Mouse (Mus musculus): ENCODE data around the gene Ahdc1. TPM values are rescaled to one million over a fixed set of nuclear protein-coding genes. Genes with fewer than 3 reads are reported as not detected.
A peak's percentile ranks its signal among the peaks of the same experiment; 100 is the strongest.
"Not testable (repeated sequence)": the region's sequence is repeated elsewhere in the genome, so short reads cannot be mapped to it uniquely, and the experiment has no call there.

Ahdc1 gene
- total RNA-seq, 2 experiments from 2014 or later, result 37.1 to 56.1 TPM

DNA sequence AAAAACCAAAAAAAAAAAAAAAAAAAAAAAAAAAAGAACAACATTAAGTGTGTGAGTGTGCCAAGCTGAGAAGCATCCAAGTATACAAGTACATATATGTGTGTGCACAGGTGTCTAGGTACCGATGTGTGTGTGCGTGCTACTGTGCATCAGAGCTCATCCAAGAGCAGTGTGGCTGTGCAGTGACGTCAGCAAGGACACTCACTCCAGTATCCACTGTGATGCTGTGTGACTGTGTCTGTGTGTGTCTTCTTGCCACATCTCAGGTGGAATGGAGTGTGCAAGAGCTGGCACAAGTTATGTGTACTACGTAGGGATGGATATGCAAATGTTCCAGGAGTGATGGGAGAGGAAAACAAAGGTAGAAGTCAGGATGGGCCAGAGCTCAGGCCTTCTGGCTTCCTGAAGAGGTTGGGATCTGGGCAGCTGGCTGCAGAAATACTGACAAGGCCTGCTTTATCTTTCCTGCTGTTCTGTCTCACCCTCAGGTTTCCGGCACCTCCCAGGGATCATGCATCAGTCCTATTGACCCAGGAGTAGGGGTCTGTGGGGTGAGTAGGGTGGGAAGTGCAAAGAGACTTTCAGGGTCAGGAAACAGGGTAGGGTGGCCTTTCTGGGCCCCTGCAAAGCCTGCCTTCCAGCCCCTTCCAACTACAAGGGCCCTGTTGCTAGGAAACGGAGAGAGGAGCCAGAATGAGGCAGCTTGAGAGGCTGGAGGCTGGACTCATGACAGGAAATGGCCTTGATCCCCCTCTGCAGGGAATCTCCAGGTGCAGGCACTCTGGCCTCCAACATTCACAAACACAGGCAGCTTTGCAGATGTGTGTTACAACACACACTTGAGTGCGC is 27.2 kb upstream of the Ahdc1 start:
- intact Hi-C loops (cut with DNase I; ENCODE audit: low total_unique reads), result no loop called here
- no peak for DNase-seq

- DNase-seq, result no peak
- intact Hi-C loops (cut with DNase I; ENCODE audit: low total_unique reads), result no loop called here
Observed at GRCm38 (mm10) chr4:132988581-132989355, 22.3 kb upstream of the Ahdc1 start.

DNA sequence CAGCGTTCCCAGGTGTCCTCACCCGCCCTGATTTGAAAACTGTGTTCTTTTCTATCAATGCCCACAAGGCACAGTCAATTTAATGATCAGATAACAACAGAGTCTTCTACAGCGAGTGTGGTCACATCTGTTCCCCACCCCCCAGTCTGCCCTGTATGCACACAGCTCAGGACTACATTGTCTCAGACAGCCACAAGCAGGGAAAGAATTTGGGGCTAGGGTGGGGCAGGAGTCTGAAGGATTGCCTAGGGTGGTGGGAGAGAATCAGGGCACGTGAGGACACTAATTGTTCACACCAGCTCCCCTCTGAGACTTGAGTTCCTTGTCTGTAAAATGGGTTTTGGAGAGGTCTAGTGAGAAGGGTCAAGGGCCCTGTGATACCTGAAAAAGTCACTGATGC is 17.5 kb upstream of the Ahdc1 start:
- DNase-seq, result no peak
- intact Hi-C loops (cut with DNase I; ENCODE audit: low total_unique reads), result no loop called here

GRCm38 (mm10) chr4:132997469-132998237 is 13.4 kb upstream of the Ahdc1 start:
- no peak for DNase-seq
- intact Hi-C loops (cut with DNase I; ENCODE audit: low total_unique reads), result no loop called here

DNA sequence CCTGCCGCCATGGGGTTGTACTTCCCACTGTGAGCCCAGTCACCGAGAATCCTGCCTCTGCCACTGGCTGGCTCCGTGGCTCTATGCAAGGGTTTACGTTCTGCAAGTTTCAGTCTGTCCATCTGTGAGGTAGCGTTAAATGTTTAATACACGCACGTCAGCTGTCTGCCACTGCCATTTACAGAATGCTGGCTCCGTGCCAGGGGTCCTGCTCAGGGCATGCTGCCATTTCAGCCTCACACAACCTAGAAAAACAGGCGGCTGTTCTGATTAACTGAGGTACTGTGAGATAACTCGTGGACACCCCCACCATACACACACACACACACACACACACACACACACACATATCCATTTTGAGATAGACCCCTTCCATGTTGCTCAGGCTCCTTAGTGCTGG is 8.2 kb upstream of the Ahdc1 start:
- peak; percentile 21 for DNase-seq
- intact Hi-C loops (cut with DNase I; ENCODE audit: low total_unique reads), result no loop called here

DNA sequence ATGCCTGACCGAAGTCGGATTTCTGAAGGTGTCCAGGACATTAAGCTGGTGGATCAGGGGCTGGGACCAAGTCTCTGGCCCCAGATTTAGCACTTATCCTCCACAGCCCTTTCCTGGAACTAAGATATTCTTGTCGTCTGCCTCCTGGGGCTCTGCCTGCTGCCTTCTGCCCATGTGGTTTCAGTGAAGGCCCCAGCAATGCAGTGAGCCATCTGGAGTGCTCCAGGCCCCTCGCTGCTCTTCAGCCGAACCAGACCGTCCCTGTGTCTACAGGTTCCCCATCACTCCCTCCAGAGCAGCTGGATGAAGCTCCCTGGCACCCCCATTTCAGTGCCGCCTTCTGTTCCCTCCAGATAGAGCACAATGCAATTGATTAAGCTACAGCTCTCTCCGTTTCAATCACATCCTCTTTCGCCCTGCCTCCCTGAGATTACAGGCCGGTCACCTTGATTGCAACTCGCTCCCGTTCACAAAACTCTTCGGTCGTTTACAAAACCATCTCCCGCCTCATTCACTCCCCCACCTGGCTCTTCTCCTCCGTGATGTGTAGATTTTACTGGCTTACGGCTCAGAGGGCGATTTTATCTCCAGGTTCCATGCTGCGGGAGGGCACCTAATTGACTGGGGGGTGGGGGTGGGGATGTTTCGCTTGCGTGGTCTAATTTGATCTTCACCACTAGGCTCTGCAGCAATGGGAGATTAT is 7.6 kb upstream of the Ahdc1 start:
- intact Hi-C loops (cut with DNase I; ENCODE audit: low total_unique reads), result no loop called here
- DNase-seq, result no peak

GRCm38 (mm10) chr4:133005233-133005632 is 5.8 kb upstream of the Ahdc1 start:
- DNase-seq, result peak; percentile 56
- intact Hi-C loops (cut with DNase I; ENCODE audit: low total_unique reads), result loop anchor here (1.0 kb wide), 1 partner anchor 62 kb away; no protein-coding TSS in a partner anchor

- not testable (repeated sequence) for DNase-seq
- intact Hi-C loops (cut with DNase I; ENCODE audit: low total_unique reads), result loop anchor here (1.0 kb wide), 1 partner anchor 63 kb away; no protein-coding TSS in a partner anchor
Observed at GRCm38 (mm10) chr4:133005885-133006451, 5.1 kb upstream of the Ahdc1 start.

GRCm38 (mm10) chr4:133007513-133008380 is 3.3 kb upstream of the Ahdc1 start:
- DNase-seq, result no peak
- intact Hi-C loops (cut with DNase I; ENCODE audit: low total_unique reads), result no loop called here

- intact Hi-C loops (cut with DNase I; ENCODE audit: low total_unique reads), result no loop called here
- peak; percentile 52 for DNase-seq
Observed at GRCm38 (mm10) chr4:133009131-133009530, 1.9 kb upstream of the Ahdc1 start.

DNA sequence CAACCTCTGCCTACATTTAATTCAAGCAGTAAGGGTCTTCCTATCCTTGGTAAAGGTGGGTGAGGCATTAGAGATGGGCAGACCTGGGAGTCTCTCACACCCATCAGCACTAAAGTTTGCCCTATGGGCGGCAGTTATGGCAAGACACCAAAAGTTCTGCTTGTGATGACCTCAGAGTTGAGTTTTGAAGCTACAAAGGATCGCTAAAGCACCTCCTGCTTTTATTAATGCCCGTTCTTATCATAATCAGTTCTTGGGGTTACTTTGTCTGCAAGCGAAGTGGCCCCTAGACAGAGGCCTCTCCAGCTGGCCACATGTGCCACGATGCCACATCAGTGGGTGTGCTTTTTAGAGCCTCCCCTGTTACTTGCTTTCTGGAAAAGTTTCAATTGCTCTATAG is 1.4 kb upstream of the Ahdc1 start:
- DNase-seq, result no peak
- intact Hi-C loops (cut with DNase I; ENCODE audit: low total_unique reads), result loop anchor here (5.0 kb wide), 2 partner anchors 193 to 288 kb away; no protein-coding TSS in a partner anchor

- peak; percentile 35 for DNase-seq
Observed at GRCm38 (mm10) chr4:133010611-133011010, 449 bp upstream of the Ahdc1 start.

GRCm38 (mm10) chr4:133011821-133012775 is 1.0 kb downstream of the Ahdc1 start:
- peak; percentile 82 for DNase-seq
- intact Hi-C loops (cut with DNase I; ENCODE audit: low total_unique reads), result loop anchor here (2.0 to 5.0 kb wide), 3 partner anchors 45 to 285 kb away; no protein-coding TSS in a partner anchor

More at GRCm38 (mm10) chr4:133010611-133011010, 449 bp upstream of the Ahdc1 start:
- intact Hi-C loops (cut with DNase I; ENCODE audit: low total_unique reads), result loop anchor here (5.0 kb wide), 2 partner anchors 192 to 287 kb away; no protein-coding TSS in a partner anchor

- intact Hi-C loops (cut with DNase I; ENCODE audit: low total_unique reads), result loop anchor here (2.0 to 5.0 kb wide), 3 partner anchors 44 to 284 kb away; no protein-coding TSS in a partner anchor
- DNase-seq, result peak; percentile 54
Observed at GRCm38 (mm10) chr4:133012776-133013265, 1.8 kb downstream of the Ahdc1 start.

GRCm38 (mm10) chr4:133013266-133013891 is 2.3 kb downstream of the Ahdc1 start:
- DNase-seq, result peak; percentile 84
- intact Hi-C loops (cut with DNase I; ENCODE audit: low total_unique reads), result loop anchor here (2.0 to 5.0 kb wide), 3 partner anchors 43 to 284 kb away; no protein-coding TSS in a partner anchor

- intact Hi-C loops (cut with DNase I; ENCODE audit: low total_unique reads), result loop anchor here (5.0 kb wide), 2 partner anchors 188 to 283 kb away; no protein-coding TSS in a partner anchor
- peak; percentile 32 for DNase-seq
Observed at GRCm38 (mm10) chr4:133014088-133014487, 3.0 kb downstream of the Ahdc1 start.

Data from gastrocnemius, postnatal 14 days (tissue).